In the genomic region with DNA sequence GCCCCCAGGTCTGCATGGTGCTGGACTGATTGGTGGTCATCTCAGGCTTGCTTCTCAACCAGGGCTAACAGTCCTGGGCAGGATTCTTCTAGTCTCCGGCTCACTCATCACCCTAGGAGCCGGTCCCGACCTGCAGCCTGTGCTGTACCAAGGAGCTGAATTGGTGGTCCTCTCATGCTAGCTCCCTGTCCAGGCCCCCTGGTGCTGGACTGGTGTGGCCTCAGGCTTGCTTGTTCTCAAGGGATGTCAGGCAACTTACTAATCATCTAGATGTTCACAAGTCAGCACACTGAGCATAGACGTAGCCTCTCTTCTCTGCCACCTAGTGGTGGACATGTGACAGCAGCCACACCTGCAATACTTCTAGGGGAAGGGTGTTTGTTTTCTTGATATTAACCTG, we compare ENCODE assay signal across 8 mouse cellular contexts. TPM values are rescaled to one million over a fixed set of nuclear protein-coding genes. Genes with fewer than 3 reads are reported as not detected.
DNase-seq lines count a peak whose midpoint lies in the region; ATAC-seq lines count a peak whose summit lies in the region.

No protein-coding gene starts in this region.

- 60% methylated on average over 4 of the region's 4 CpGs for WGBS in forebrain, embryonic 15.5 days

- H3K27me3 ChIP-seq in forebrain, embryonic 15.5 days: peaks cover 7% of the 10 kb centered on the region; the same call in 1 of the 2 replicates

- DNase-seq in adrenal gland, adult 8-10 months: peak; percentile 11
- no peak for DNase-seq in adrenal gland, postnatal 25 days
- peak; percentile 22 for DNase-seq in urinary bladder, postnatal 14 days (ENCODE audit: low spot score)
- DNase-seq in urinary bladder, postnatal 10 days (ENCODE audit: low spot score): no peak
- DNase-seq in kidney, postnatal 14 days: peak; percentile 30
- DNase-seq in thymus, postnatal 36 days: peak; percentile 17

- H3K9ac ChIP-seq in forebrain, embryonic 15.5 days (replicated peaks): no peak overlapping the region

- H3K4me3 ChIP-seq in forebrain, embryonic 15.5 days: no peak overlapping the region

- no peaks in the 10 kb centered on the region for H3K9me3 ChIP-seq in forebrain, embryonic 15.5 days

- H3K36me3 ChIP-seq in forebrain, embryonic 15.5 days: no peaks in the 10 kb centered on the region

- H3K4me2 ChIP-seq in forebrain, embryonic 15.5 days (replicated peaks): no peak overlapping the region

- no peaks in the 10 kb centered on the region for H3K4me1 ChIP-seq in forebrain, embryonic 15.5 days

- H3K27ac ChIP-seq in forebrain, embryonic 15.5 days (replicated peaks): no peak overlapping the region

- ATAC-seq in forebrain, embryonic 15.5 days (replicated peaks): peak; percentile 57
- ATAC-seq in megakaryocyte-erythroid progenitor cell, adult 5-6 weeks (replicated peaks; ENCODE audit: low FRiP score, low TSS enrichment, poor library complexity, severe bottlenecking): peak; percentile 86

RNA-seq across cellular contexts. Expression of a gene that starts 9.6 kb away (rescaled TPM):
- 10 to 100 TPM; 70.1 to 80.2 (median 74.4) TPM for total RNA-seq in adrenal gland, adult 8-10 months (2022)
- total RNA-seq in adrenal gland, postnatal 25 days (2021): 59.1 and 73.9 TPM in 2 replicates
- polyA plus RNA-seq in forebrain, embryonic 15.5 days (2015; fragmentation: Nextera tagmentation; extraction: Ambion mirVana): 36.3 and 36.9 TPM in 2 replicates
- total RNA-seq in megakaryocyte-erythroid progenitor cell, adult 5-6 weeks (2014; fragmentation: Nextera tagmentation): 24.4 and 25.0 TPM in 2 replicates
- 120 and 133 TPM in 2 replicates for total RNA-seq in megakaryocyte-erythroid progenitor cell, adult 5-6 weeks (2017)

RNA-seq across cellular contexts. Expression of a gene that starts 57.6 kb away (rescaled TPM):
- total RNA-seq in adrenal gland, adult 8-10 months (2022): 1 to 10 TPM in 2 of 4 experiments, under 1 TPM in 2; 0.28 to 1.8 (median 0.89) TPM
- 0.24 TPM in 1 of 2 replicates, not detected in the other for total RNA-seq in adrenal gland, postnatal 25 days (2021)
- polyA plus RNA-seq in forebrain, embryonic 15.5 days (2015; fragmentation: Nextera tagmentation; extraction: Ambion mirVana): 0.69 and 0.88 TPM in 2 replicates
- not detected in 2 replicates for total RNA-seq in megakaryocyte-erythroid progenitor cell, adult 5-6 weeks (2014; fragmentation: Nextera tagmentation)
- total RNA-seq in megakaryocyte-erythroid progenitor cell, adult 5-6 weeks (2017): not detected in 2 replicates

Comparison
In these comparisons a context has a peak if more than half of its experiments do, and no peak if none do; other contexts are left out.
1. DNase-seq: peak in adrenal gland, adult 8-10 months (single experiment), urinary bladder, postnatal 14 days (single experiment), kidney, postnatal 14 days (single experiment) and thymus, postnatal 36 days (2 of 2); none in adrenal gland, postnatal 25 days (single experiment) and urinary bladder, postnatal 10 days (single experiment).